Mouse (Mus musculus): ENCODE data around the gene Xpnpep1. TPM values are rescaled to one million over a fixed set of nuclear protein-coding genes. Genes with fewer than 3 reads are reported as not detected.

Gene Xpnpep1
- polyA plus RNA-seq, 1 experiment from 2014 or later: 128 TPM

GRCm38 (mm10) chr19:53041570-53041969, 1.6 kb upstream of the Xpnpep1 start:
- Histone ChIP-seq H3K9ac (ENCODE audit: low read length) (no peak overlapping the region), H3K9me3 (replicated peaks; ENCODE audit: control insufficient read depth, low read length) (no peaks in the 10 kb centered on the region), H3K4me3 (ENCODE audit: low read length) (no peak overlapping the region), H3K36me3 (ENCODE audit: control insufficient read depth, insufficient read depth) (no peaks in the 10 kb centered on the region), H3K4me2 (ENCODE audit: low read depth, low read length) (no peak overlapping the region), H3K27me3 (ENCODE audit: control insufficient read depth, insufficient read depth, low read length) (no peaks in the 10 kb centered on the region), H3K27ac (ENCODE audit: low read length) (0 out of 2 replicates have a peak overlapping the region, but pooled peaks have one; percentile 9), H3K4me1 (ENCODE audit: control insufficient read depth, insufficient read depth, low read length) (peaks cover 29% of the 10 kb centered on the region)
- no peak for ATAC-seq (replicated peaks; ENCODE audit: extremely low read depth, insufficient read depth, low FRiP score)
- WGBS: 56% methylated on average over 4 of the region's 4 CpGs

GRCm38 (mm10) chr19:53041133-53041510, 1.1 kb upstream of the Xpnpep1 start:
- 56% methylated on average over 5 of the region's 5 CpGs for WGBS
- Histone ChIP-seq H3K9ac (ENCODE audit: low read length) (no peak overlapping the region), H3K9me3 (replicated peaks; ENCODE audit: control insufficient read depth, low read length) (no peaks in the 10 kb centered on the region), H3K27me3 (ENCODE audit: control insufficient read depth, insufficient read depth, low read length) (no peaks in the 10 kb centered on the region), H3K27ac (ENCODE audit: low read length) (no peak overlapping the region), H3K36me3 (ENCODE audit: control insufficient read depth, insufficient read depth) (no peaks in the 10 kb centered on the region), H3K4me2 (ENCODE audit: low read depth, low read length) (no peak overlapping the region), H3K4me3 (ENCODE audit: low read length) (no peak overlapping the region), H3K4me1 (ENCODE audit: control insufficient read depth, insufficient read depth, low read length) (peaks cover 29% of the 10 kb centered on the region)
- ATAC-seq (replicated peaks; ENCODE audit: extremely low read depth, insufficient read depth, low FRiP score): no peak

GRCm38 (mm10) chr19:53039090-53039489, 924 bp downstream of the Xpnpep1 start:
- 25% methylated on average over 11 of the region's 11 CpGs for WGBS

GRCm38 (mm10) chr19:53038435-53038938, 1.5 kb downstream of the Xpnpep1 start:
- peak; percentile 98 for ATAC-seq (replicated peaks; ENCODE audit: extremely low read depth, insufficient read depth, low FRiP score)
- no peaks in the 10 kb centered on the region for H3K36me3 ChIP-seq (ENCODE audit: control insufficient read depth, insufficient read depth)
- peak overlapping the region; percentile 96 for H3K4me3 ChIP-seq (ENCODE audit: low read length)
- no peaks in the 10 kb centered on the region for H3K27me3 ChIP-seq (ENCODE audit: control insufficient read depth, insufficient read depth, low read length)
- peak overlapping the region; percentile 78 for H3K4me2 ChIP-seq (ENCODE audit: low read depth, low read length)
- 0% methylated on average over 39 of the region's 39 CpGs for WGBS
- H3K4me1 ChIP-seq (ENCODE audit: control insufficient read depth, insufficient read depth, low read length): peaks cover 25% of the 10 kb centered on the region
- no peaks in the 10 kb centered on the region for H3K9me3 ChIP-seq (replicated peaks; ENCODE audit: control insufficient read depth, low read length)
- peak overlapping the region; percentile 97 for H3K9ac ChIP-seq (ENCODE audit: low read length)
- H3K27ac ChIP-seq (ENCODE audit: low read length): peak overlapping the region; percentile 94

More at GRCm38 (mm10) chr19:53039090-53039489, 924 bp downstream of the Xpnpep1 start:
- H3K4me2 ChIP-seq (ENCODE audit: low read depth, low read length): peak overlapping the region; percentile 78
- peak overlapping the region; percentile 94 for H3K27ac ChIP-seq (ENCODE audit: low read length)
- peak overlapping the region; percentile 63 for H3K9ac ChIP-seq (ENCODE audit: low read length)
- peaks cover 27% of the 10 kb centered on the region for H3K4me1 ChIP-seq (ENCODE audit: control insufficient read depth, insufficient read depth, low read length)
- H3K9me3 ChIP-seq (replicated peaks; ENCODE audit: control insufficient read depth, low read length): no peaks in the 10 kb centered on the region
- peak overlapping the region; percentile 96 for H3K4me3 ChIP-seq (ENCODE audit: low read length)
- H3K36me3 ChIP-seq (ENCODE audit: control insufficient read depth, insufficient read depth): no peaks in the 10 kb centered on the region
- no peak for ATAC-seq (replicated peaks; ENCODE audit: extremely low read depth, insufficient read depth, low FRiP score)
- no peaks in the 10 kb centered on the region for H3K27me3 ChIP-seq (ENCODE audit: control insufficient read depth, insufficient read depth, low read length)

- H3K4me3 ChIP-seq (ENCODE audit: low read length): peak overlapping the region; percentile 96
- peaks cover 29% of the 10 kb centered on the region for H3K4me1 ChIP-seq (ENCODE audit: control insufficient read depth, insufficient read depth, low read length)
- H3K9me3 ChIP-seq (replicated peaks; ENCODE audit: control insufficient read depth, low read length): no peaks in the 10 kb centered on the region
- H3K27me3 ChIP-seq (ENCODE audit: control insufficient read depth, insufficient read depth, low read length): no peaks in the 10 kb centered on the region
- peak; percentile 24 for ATAC-seq (replicated peaks; ENCODE audit: extremely low read depth, insufficient read depth, low FRiP score)
- peak overlapping the region; percentile 72 for H3K4me2 ChIP-seq (ENCODE audit: low read depth, low read length)
- H3K36me3 ChIP-seq (ENCODE audit: control insufficient read depth, insufficient read depth): no peaks in the 10 kb centered on the region
- H3K9ac ChIP-seq (ENCODE audit: low read length): peak overlapping the region; percentile 97
- peak overlapping the region; percentile 94 for H3K27ac ChIP-seq (ENCODE audit: low read length)
- under 1% methylated on average over 28 of the region's 28 CpGs for WGBS
Measured at GRCm38 (mm10) chr19:53037925-53038419, 2.0 kb downstream of the Xpnpep1 start.

GRCm38 (mm10) chr19:53033159-53033943, 6.7 kb downstream of the Xpnpep1 start:
- peaks cover 18% of the 10 kb centered on the region for H3K36me3 ChIP-seq (ENCODE audit: control insufficient read depth, insufficient read depth)
- no peak overlapping the region for H3K4me2 ChIP-seq (ENCODE audit: low read depth, low read length)
- 76% methylated on average over 10 of the region's 10 CpGs for WGBS
- H3K4me1 ChIP-seq (ENCODE audit: control insufficient read depth, insufficient read depth, low read length): peaks cover 30% of the 10 kb centered on the region
- no peaks in the 10 kb centered on the region for H3K27me3 ChIP-seq (ENCODE audit: control insufficient read depth, insufficient read depth, low read length)
- no peak overlapping the region for H3K27ac ChIP-seq (ENCODE audit: low read length)
- no peaks in the 10 kb centered on the region for H3K9me3 ChIP-seq (replicated peaks; ENCODE audit: control insufficient read depth, low read length)
- ATAC-seq (replicated peaks; ENCODE audit: extremely low read depth, insufficient read depth, low FRiP score): no peak
- H3K9ac ChIP-seq (ENCODE audit: low read length): no peak overlapping the region
- no peak overlapping the region for H3K4me3 ChIP-seq (ENCODE audit: low read length)

GRCm38 (mm10) chr19:53032647-53033046, 7.4 kb downstream of the Xpnpep1 start:
- 53% methylated on average over 3 of the region's 3 CpGs for WGBS
- peaks cover 30% of the 10 kb centered on the region for H3K4me1 ChIP-seq (ENCODE audit: control insufficient read depth, insufficient read depth, low read length)
- no peaks in the 10 kb centered on the region for H3K27me3 ChIP-seq (ENCODE audit: control insufficient read depth, insufficient read depth, low read length)
- H3K4me3 ChIP-seq (ENCODE audit: low read length): no peak overlapping the region
- peaks cover 21% of the 10 kb centered on the region for H3K36me3 ChIP-seq (ENCODE audit: control insufficient read depth, insufficient read depth)
- peak overlapping the region; percentile 5; the same call in 1 of the 2 replicates for H3K27ac ChIP-seq (ENCODE audit: low read length)
- no peaks in the 10 kb centered on the region for H3K9me3 ChIP-seq (replicated peaks; ENCODE audit: control insufficient read depth, low read length)
- ATAC-seq (replicated peaks; ENCODE audit: extremely low read depth, insufficient read depth, low FRiP score): no peak
- H3K9ac ChIP-seq (ENCODE audit: low read length): no peak overlapping the region
- H3K4me2 ChIP-seq (ENCODE audit: low read depth, low read length): no peak overlapping the region

- Histone ChIP-seq H3K4me3 (ENCODE audit: low read length) (no peak overlapping the region), H3K27me3 (ENCODE audit: control insufficient read depth, insufficient read depth, low read length) (no peaks in the 10 kb centered on the region), H3K4me1 (ENCODE audit: control insufficient read depth, insufficient read depth, low read length) (peaks cover 24% of the 10 kb centered on the region), H3K36me3 (ENCODE audit: control insufficient read depth, insufficient read depth) (peaks cover 23% of the 10 kb centered on the region), H3K27ac (ENCODE audit: low read length) (peak overlapping the region; percentile 34; the same call in 1 of the 2 replicates), H3K9me3 (replicated peaks; ENCODE audit: control insufficient read depth, low read length) (no peaks in the 10 kb centered on the region), H3K9ac (ENCODE audit: low read length) (no peak overlapping the region), H3K4me2 (ENCODE audit: low read depth, low read length) (no peak overlapping the region)
- 32% methylated on average over 8 of the region's 8 CpGs for WGBS
- ATAC-seq (replicated peaks; ENCODE audit: extremely low read depth, insufficient read depth, low FRiP score): peak; percentile 64; the same call in 1 of the 2 replicates
Measured at GRCm38 (mm10) chr19:53031957-53032371, 8.1 kb downstream of the Xpnpep1 start.

GRCm38 (mm10) chr19:53030279-53030678, 9.7 kb downstream of the Xpnpep1 start:
- Histone ChIP-seq H3K36me3 (ENCODE audit: control insufficient read depth, insufficient read depth) (peaks cover 27% of the 10 kb centered on the region), H3K27me3 (ENCODE audit: control insufficient read depth, insufficient read depth, low read length) (no peaks in the 10 kb centered on the region), H3K4me2 (ENCODE audit: low read depth, low read length) (no peak overlapping the region), H3K27ac (ENCODE audit: low read length) (no peak overlapping the region), H3K9ac (ENCODE audit: low read length) (no peak overlapping the region), H3K4me1 (ENCODE audit: control insufficient read depth, insufficient read depth, low read length) (peaks cover 22% of the 10 kb centered on the region), H3K9me3 (replicated peaks; ENCODE audit: control insufficient read depth, low read length) (no peaks in the 10 kb centered on the region), H3K4me3 (ENCODE audit: low read length) (no peak overlapping the region)
- ATAC-seq (replicated peaks; ENCODE audit: extremely low read depth, insufficient read depth, low FRiP score): no peak
- WGBS: 90% methylated on average over 6 of the region's 6 CpGs

Data from heart, embryonic 16.5 days (tissue).